Mouse (Mus musculus) heart, embryonic 16.5 days (tissue): Measurements from ENCODE around the gene Arel1. TPM values are rescaled to one million over a fixed set of nuclear protein-coding genes. Genes with fewer than 3 reads are reported as not detected.
A peak's percentile ranks its signal among the peaks of the same experiment; 100 is the strongest.

Experiments used
- ATAC-seq: fragments of 200-750 bp; cut with Nextera tagmentation; replicated peaks from 2 replicates; pipeline ENCODE4 v1.8.0; 2017; ENCODE audit warnings: moderate number of reproducible peaks; ENCODE audit not compliant: insufficient read depth, low FRiP score; ENCODE audit errors: extremely low read depth
- H3K27ac ChIP-seq: fragments of 300-500 bp; sonication (generic); 2 replicates; pipeline ENCODE4 v1.5.1; 2014; ENCODE audit warnings: mild to moderate bottlenecking, low read length, control low read depth, moderate library complexity
- H3K27me3 ChIP-seq: fragments of 300-500 bp; sonication (generic); 2 replicates; pipeline ENCODE4 v1.6.1; 2014; ENCODE audit warnings: low read length, mixed read lengths; ENCODE audit not compliant: control insufficient read depth, insufficient read depth
- H3K36me3 ChIP-seq: fragments of 300-500 bp; sonication (generic); 2 replicates; pipeline ENCODE4 v1.6.1; 2014; ENCODE audit not compliant: control insufficient read depth, insufficient read depth
- H3K4me1 ChIP-seq: fragments of 300-500 bp; sonication (generic); 2 replicates; pipeline ENCODE4 v1.6.1; 2014; ENCODE audit warnings: low read length, mixed read lengths; ENCODE audit not compliant: control insufficient read depth, insufficient read depth
- H3K4me2 ChIP-seq: fragments of 300-500 bp; sonication (generic); 2 replicates; pipeline ENCODE4 v1.6.1; 2014; ENCODE audit warnings: low read depth, mild to moderate bottlenecking, control low read depth, low read length
- H3K4me3 ChIP-seq: fragments of 300-500 bp; sonication (generic); 2 replicates; pipeline ENCODE4 v1.5.1; 2014; ENCODE audit warnings: mild to moderate bottlenecking, control low read depth, low read length
- H3K9ac ChIP-seq: fragments of 300-500 bp; sonication (generic); 2 replicates; pipeline ENCODE4 v1.6.1; 2014; ENCODE audit warnings: low read length, control low read depth
- H3K9me3 ChIP-seq: fragments of 300-500 bp; sonication (generic); replicated peaks from 2 replicates; pipeline ENCODE4 v1.6.1; 2016; ENCODE audit warnings: low read length; ENCODE audit not compliant: control insufficient read depth
- WGBS: fragments of 180-500 bp; shearing (Covaris S2); extraction: QIAGEN DNeasy Blood & Tissue Kit; methylation state at CpG from one replicate; pipeline ENCODE4 v1.1.7; 2014; 5-methylcytosine and 5-hydroxymethylcytosine counted together
- polyA plus RNA-seq: library from polyadenylated mRNA; unstranded; fragments of >200 nt; fragmentation: Nextera tagmentation; extraction: Ambion mirVana; gene quantifications from 2 replicates; pipeline ENCODE4 v1.2.1, GENCODE M21; 2015

Gene Arel1
- polyA plus RNA-seq, 1 experiment from 2014 or later: 13.1 TPM

GRCm38 (mm10) chr12:84918809-84919208, 51.9 kb downstream of the Arel1 start:
- Histone ChIP-seq H3K36me3 (peaks cover 25% of the 10 kb centered on the region), H3K27me3 (no peaks in the 10 kb centered on the region), H3K9ac (no peak overlapping the region), H3K4me2 (no peak overlapping the region), H3K27ac (no peak overlapping the region), H3K4me3 (no peak overlapping the region), H3K4me1 (0 out of 2 replicates have a peak, but pooled peaks cover 3% of the 10 kb centered on the region), H3K9me3 (no peaks in the 10 kb centered on the region)
- no peak for ATAC-seq
- 86% methylated on average over 6 of the region's 6 CpGs for WGBS

DNA sequence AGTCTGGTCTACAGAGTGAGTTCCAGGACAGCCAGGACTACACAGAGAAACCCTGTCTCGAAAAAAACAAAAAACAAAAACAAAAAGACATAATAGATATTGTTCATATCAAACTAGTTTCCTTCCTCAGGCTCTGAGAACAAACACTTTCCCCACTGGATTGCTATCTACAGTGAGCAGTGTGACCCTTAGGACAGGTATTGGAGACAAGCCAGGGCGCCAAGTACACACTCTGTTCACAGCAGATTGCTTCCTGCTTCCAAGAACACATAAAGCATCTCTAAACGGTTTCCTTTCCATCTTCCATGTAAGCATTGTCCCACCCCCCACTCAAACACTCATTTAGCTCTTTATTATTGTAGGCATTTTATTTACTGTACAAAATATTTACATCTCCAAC, 52.9 kb downstream of the Arel1 start:
- Histone ChIP-seq H3K27me3 (no peaks in the 10 kb centered on the region), H3K4me1 (0 out of 2 replicates have a peak, but pooled peaks cover 3% of the 10 kb centered on the region), H3K36me3 (peaks cover 20% of the 10 kb centered on the region), H3K9ac (no peak overlapping the region), H3K4me3 (no peak overlapping the region), H3K4me2 (no peak overlapping the region), H3K27ac (no peak overlapping the region), H3K9me3 (no peaks in the 10 kb centered on the region)
- no peak for ATAC-seq
- WGBS: 57% methylated on average over 3 of the region's 3 CpGs

DNA sequence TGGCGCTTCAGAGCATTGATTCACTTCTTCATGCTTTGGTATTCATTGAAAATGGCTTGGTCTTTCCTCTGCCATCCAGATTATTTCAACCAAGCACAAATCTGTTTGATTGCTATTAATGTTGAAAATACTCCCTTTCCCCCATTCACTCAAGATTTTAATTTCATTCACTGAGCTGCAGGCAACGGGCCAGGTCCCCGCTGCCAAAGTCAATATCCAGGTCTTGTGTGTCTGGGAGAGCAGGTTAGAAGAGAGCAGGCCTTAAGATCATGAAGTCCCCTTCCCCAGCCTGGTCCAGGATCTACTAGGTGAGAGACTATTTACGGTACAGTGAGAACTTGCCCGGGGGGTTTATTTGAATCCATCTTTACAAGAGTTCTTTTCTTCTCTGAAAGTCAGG, 55.7 kb downstream of the Arel1 start:
- Histone ChIP-seq H3K4me1 (no peaks in the 10 kb centered on the region), H3K27me3 (no peaks in the 10 kb centered on the region), H3K36me3 (peaks cover 8% of the 10 kb centered on the region), H3K4me3 (no peak overlapping the region), H3K9me3 (no peaks in the 10 kb centered on the region), H3K9ac (no peak overlapping the region), H3K27ac (no peak overlapping the region), H3K4me2 (no peak overlapping the region)
- WGBS: 85% methylated on average over 5 of the region's 5 CpGs
- ATAC-seq: no peak

- Histone ChIP-seq H3K27me3 (no peaks in the 10 kb centered on the region), H3K9me3 (no peaks in the 10 kb centered on the region), H3K4me2 (no peak overlapping the region), H3K27ac (no peak overlapping the region), H3K36me3 (peaks cover 3% of the 10 kb centered on the region; the same call in 1 of the 2 replicates), H3K4me1 (peaks cover 9% of the 10 kb centered on the region), H3K4me3 (no peak overlapping the region), H3K9ac (no peak overlapping the region)
- 78% methylated on average over 4 of the region's 4 CpGs for WGBS
- ATAC-seq: no peak
Observed at GRCm38 (mm10) chr12:84912652-84913104, 58.0 kb downstream of the Arel1 start.

GRCm38 (mm10) chr12:84911640-84912039, 59.1 kb downstream of the Arel1 start:
- Histone ChIP-seq H3K9me3 (no peaks in the 10 kb centered on the region), H3K4me3 (no peak overlapping the region), H3K4me2 (no peak overlapping the region), H3K9ac (no peak overlapping the region), H3K36me3 (no peaks in the 10 kb centered on the region), H3K4me1 (peaks cover 14% of the 10 kb centered on the region), H3K27me3 (no peaks in the 10 kb centered on the region), H3K27ac (no peak overlapping the region)
- ATAC-seq: no peak
- 84% methylated on average over 2 of the region's 2 CpGs for WGBS

GRCm38 (mm10) chr12:84910066-84910465, 60.6 kb downstream of the Arel1 start:
- ATAC-seq: no peak

DNA sequence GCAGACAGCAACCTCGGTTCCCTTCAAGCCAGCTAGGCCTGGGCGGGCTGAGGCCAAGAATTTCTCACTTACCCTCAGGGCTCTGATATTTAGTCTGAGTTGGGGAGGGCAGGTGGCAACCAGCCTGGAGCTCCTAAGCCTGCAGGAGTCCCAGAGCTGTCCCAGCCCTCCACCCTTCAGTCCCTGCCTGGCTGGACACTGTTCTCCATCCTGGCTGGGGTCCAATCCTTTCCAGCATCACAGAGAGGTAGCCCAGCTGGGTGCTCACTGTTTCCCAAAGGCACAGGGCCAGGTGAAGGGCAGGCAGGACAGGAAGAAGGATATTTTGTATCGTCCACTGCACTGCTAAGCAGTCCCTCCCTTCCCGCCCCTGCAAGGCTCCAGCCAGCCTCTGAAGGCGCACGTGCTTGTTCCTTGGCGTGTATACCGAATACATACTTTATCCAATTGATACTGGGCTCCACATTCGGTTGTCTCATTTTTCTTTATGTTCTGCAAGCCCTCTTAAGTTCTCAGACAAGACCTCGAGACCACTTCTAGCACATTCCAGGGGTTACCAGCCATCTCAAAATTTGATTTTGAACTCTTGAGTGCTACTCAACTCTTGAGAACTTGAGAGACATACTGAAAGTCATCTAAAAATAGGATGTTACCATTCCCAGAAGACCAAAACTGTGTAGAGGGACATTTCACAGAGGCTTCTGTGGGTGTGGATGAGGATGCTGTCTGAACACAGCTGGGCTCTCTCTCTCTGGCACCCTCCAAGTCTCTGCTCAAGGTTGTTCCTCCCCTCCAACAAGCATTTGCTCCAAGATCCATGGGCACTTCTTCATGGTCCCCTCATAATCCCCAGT, 62.8 kb downstream of the Arel1 start:
- H3K4me3 ChIP-seq: no peak overlapping the region
- H3K36me3 ChIP-seq: no peaks in the 10 kb centered on the region
- WGBS: 42% methylated on average over 10 of the region's 10 CpGs
- H3K27ac ChIP-seq: peak overlapping the region; percentile 40
- peak; percentile 83 for ATAC-seq
- H3K27me3 ChIP-seq: no peaks in the 10 kb centered on the region
- H3K9me3 ChIP-seq: no peaks in the 10 kb centered on the region
- H3K4me2 ChIP-seq: no peak overlapping the region
- no peak overlapping the region for H3K9ac ChIP-seq
- peaks cover 14% of the 10 kb centered on the region for H3K4me1 ChIP-seq

More at GRCm38 (mm10) chr12:84910066-84910465, 60.6 kb downstream of the Arel1 start:
- Histone ChIP-seq H3K9me3 (no peaks in the 10 kb centered on the region), H3K4me3 (no peak overlapping the region), H3K4me2 (no peak overlapping the region), H3K4me1 (peaks cover 14% of the 10 kb centered on the region), H3K27ac (no peak overlapping the region), H3K9ac (no peak overlapping the region), H3K36me3 (no peaks in the 10 kb centered on the region), H3K27me3 (no peaks in the 10 kb centered on the region)
- 83% methylated on average over 4 of the region's 4 CpGs for WGBS

DNA sequence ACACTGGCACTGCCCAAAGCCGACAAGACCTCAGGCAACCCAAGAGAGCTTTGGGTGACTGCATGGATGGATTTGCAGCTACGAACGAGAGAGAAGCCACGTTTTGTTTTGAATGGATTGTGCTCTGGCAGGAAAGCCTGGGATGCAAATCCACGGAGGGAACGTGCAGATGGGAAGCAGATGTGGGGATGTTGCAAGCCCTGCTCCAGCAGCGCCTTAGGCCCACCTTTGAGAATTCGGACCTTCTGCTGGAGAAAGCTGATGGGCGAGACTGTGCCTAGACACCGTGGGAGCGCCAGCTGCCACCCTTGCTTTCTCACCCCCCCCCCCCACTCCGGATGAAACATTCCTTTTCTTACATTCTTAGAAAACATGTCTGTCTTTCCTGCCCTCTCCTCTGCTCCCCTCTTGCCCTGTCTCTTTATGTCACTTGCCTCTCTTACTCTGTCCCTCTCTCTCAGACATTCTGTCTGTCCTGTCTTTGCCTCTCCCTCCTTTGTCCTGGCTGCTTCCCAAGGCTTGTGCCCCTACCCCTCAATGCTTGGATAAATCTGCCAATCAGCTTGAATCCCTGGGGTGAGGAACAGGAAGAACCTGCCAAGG, 63.6 kb downstream of the Arel1 start:
- H3K9ac ChIP-seq: no peak overlapping the region
- no peaks in the 10 kb centered on the region for H3K36me3 ChIP-seq
- no peaks in the 10 kb centered on the region for H3K9me3 ChIP-seq
- peaks cover 14% of the 10 kb centered on the region for H3K4me1 ChIP-seq
- ATAC-seq: no peak
- H3K4me2 ChIP-seq: no peak overlapping the region
- H3K27me3 ChIP-seq: no peaks in the 10 kb centered on the region
- 71% methylated on average over 12 of the region's 12 CpGs for WGBS
- H3K4me3 ChIP-seq: no peak overlapping the region
- peak overlapping the region; percentile 40 for H3K27ac ChIP-seq

DNA sequence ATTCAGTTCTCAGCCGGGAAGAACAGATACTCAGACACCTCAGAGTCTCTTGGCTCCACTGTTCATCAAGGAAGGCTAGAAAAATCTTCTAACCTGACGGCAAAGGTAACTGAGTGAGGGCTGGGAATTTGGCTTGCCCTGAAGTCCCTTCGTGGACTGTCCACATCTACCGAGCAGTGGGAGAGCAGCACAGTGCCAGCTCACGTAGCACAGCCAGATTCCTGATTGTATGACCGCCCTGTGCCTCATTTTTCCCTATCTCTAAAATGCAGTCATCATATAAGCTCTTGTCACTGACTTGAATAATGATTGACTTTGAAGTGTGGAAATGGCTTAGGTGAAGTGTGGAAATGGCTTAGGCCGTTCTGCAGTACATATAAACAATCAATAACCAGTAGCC, 66.3 kb downstream of the Arel1 start:
- peaks cover 14% of the 10 kb centered on the region for H3K4me1 ChIP-seq
- 67% methylated on average over 7 of the region's 7 CpGs for WGBS
- ATAC-seq: no peak

More for the DNA sequence above, 66.3 kb downstream of the Arel1 start:
- Histone ChIP-seq H3K9me3 (no peaks in the 10 kb centered on the region), H3K4me2 (no peak overlapping the region), H3K27ac (no peak overlapping the region), H3K36me3 (no peaks in the 10 kb centered on the region), H3K4me3 (no peak overlapping the region), H3K9ac (no peak overlapping the region), H3K27me3 (no peaks in the 10 kb centered on the region)
